Mouse (Mus musculus): ENCODE data around the gene Pbrm1. TPM values are rescaled to one million over a fixed set of nuclear protein-coding genes. Genes with fewer than 3 reads are reported as not detected.

Pbrm1 gene
- total and polyA plus RNA-seq, 3 experiments = 28.7 to 62.0 (median 32.4) TPM

DNA sequence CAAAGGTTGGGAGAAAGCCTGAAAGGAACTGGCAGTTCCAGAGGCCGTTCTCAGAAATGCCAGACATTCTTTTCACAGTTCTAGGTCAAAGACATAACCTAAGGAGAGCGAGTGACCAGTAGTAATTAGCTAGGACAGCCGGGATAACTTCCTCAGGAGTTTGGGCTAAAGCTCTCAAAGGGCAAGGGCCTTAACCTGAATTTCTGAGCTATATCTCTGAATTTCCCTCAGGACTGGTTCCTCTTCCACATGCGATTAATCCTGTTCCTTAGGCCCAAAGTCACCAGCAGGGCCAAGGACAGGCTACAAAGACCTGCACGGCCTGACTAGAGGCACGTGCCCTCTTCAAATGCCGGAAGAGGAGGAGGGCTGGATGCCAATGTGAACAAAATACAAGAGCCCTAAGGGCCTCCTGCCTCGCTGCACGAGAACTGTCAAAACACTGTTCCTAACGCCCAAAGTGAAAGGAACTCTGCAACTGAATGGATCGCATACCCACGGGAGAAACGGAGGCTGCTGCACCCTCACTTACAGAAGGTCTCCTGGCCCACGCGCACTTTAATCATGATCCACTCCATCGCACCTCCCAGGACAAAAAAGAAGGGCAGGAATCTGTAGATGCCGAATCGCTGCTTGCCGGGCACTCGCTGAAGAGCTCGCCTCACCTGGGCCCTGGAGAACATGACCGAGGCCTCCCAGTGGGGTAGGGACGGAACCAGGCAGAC lies 109.3 kb downstream of the Pbrm1 start:
- peaks cover 3 to 42% of the 10 kb centered on the region in 2 experiments for H3K4me1 ChIP-seq (ENCODE audit: control insufficient read depth in 1 of 2, insufficient read depth in 2 of 2, low read length in 2 of 2)
- H3K9ac ChIP-seq (ENCODE audit: control insufficient read depth, low read depth, low read length, poor library complexity, severe bottlenecking) = peak overlapping the region; percentile 90
- no peaks in the 10 kb centered on the region for H3K27me3 ChIP-seq (ENCODE audit: control insufficient read depth in 1 of 2, insufficient read depth in 2 of 2, low read length in 2 of 2)
- peak overlapping the region; percentile 74 for H3K27ac ChIP-seq (ENCODE audit: control insufficient read depth, low read depth, low read length)
- peak overlapping the region; percentile 76 to 90 for H3K4me3 ChIP-seq (ENCODE audit: control insufficient read depth in 1 of 2, insufficient read depth in 1 of 2, low read depth in 2 of 2, low read length in 2 of 2)
- H3K36me3 ChIP-seq (ENCODE audit: control insufficient read depth in 1 of 2, insufficient read depth in 2 of 2, low read length in 2 of 2) = peaks cover 4 to 10% of the 10 kb centered on the region in 2 experiments
- peak; percentile 83 for DNase-seq (ENCODE audit: low read depth, low spot score)
- H3K79me2 ChIP-seq (ENCODE audit: control insufficient read depth, insufficient read depth, low read length, poor library complexity) = peaks cover 29% of the 10 kb centered on the region
- TF ChIP-seq SIN3A (IDR thresholded peaks at IDR 0.05; ENCODE audit: low read length) = peak; percentile 93
- 0 out of 2 replicates have a peak, but pooled peaks have one; percentile 4 for TF ChIP-seq POLR2AphosphoS2 (IDR thresholded peaks at IDR 0.05; ENCODE audit: low read length)
- TF ChIP-seq JUND (IDR thresholded peaks at IDR 0.05; ENCODE audit: low read depth, low read length) = no peak
- 0 out of 2 replicates have a peak, but pooled peaks have one; percentile 14 for TF ChIP-seq ZNF384 (IDR thresholded peaks at IDR 0.05; ENCODE audit: low read depth, low read length)
- TF ChIP-seq BHLHE40 (IDR thresholded peaks at IDR 0.05; ENCODE audit: borderline replicate concordance, low read depth, low read length) = peak; percentile 96
- peak; percentile 77 for TF ChIP-seq ELF1 (IDR thresholded peaks at IDR 0.05; ENCODE audit: low read depth, low read length)
- TF ChIP-seq MAX (IDR thresholded peaks at IDR 0.05; ENCODE audit: low read length) = peak; percentile 90
- TF ChIP-seq POLR2A (IDR thresholded peaks at IDR 0.05; ENCODE audit: control insufficient read depth in 1 of 2, insufficient read depth in 1 of 2, low read depth in 1 of 2, low read length in 2 of 2, poor library complexity in 1 of 2) = no peak; a peak in 1 of 4 replicates
- no peak for TF ChIP-seq E2F4 (IDR thresholded peaks at IDR 0.05; ENCODE audit: borderline replicate concordance, low read depth, low read length)
- no peak for TF ChIP-seq MYB (IDR thresholded peaks at IDR 0.05; ENCODE audit: low read depth, low read length)
- TF ChIP-seq NRF1 (IDR thresholded peaks at IDR 0.05; ENCODE audit: insufficient read depth, low read depth, low read length, poor library complexity, severe bottlenecking) = no peak
- TF ChIP-seq MXI1 (IDR thresholded peaks at IDR 0.05; ENCODE audit: low read depth, low read length) = peak; percentile 97
- TF ChIP-seq MYC (IDR thresholded peaks at IDR 0.05; ENCODE audit: low read depth, low read length) = peak; percentile 94
- TF ChIP-seq KAT2A (conservative IDR thresholded peaks at IDR 0.05; ENCODE audit: low read depth, low read length) = no peak; the same call in 1 of the 2 replicates
- 0 out of 4 replicates have a peak, but pooled peaks of 1 of the 2 experiments have one; percentile 43 for TF ChIP-seq USF2 (IDR thresholded peaks at IDR 0.05; ENCODE audit: borderline replicate concordance in 1 of 2, insufficient read depth in 1 of 2, low read depth in 1 of 2, low read length in 2 of 2)
- 0 out of 2 replicates have a peak, but pooled peaks have one; percentile 10 for TF ChIP-seq TCF12 (IDR thresholded peaks at IDR 0.05; ENCODE audit: low read depth, low read length)
- 0 out of 2 replicates have a peak, but pooled peaks have one; percentile 18 for TF ChIP-seq ETS1 (IDR thresholded peaks at IDR 0.05; ENCODE audit: low read depth, low read length)
- TF ChIP-seq EP300 (IDR thresholded peaks at IDR 0.05; ENCODE audit: low read depth in 1 of 2, low read length in 2 of 2) = 0 out of 4 replicates have a peak, but pooled peaks of 1 of the 2 experiments have one; percentile 15
- peak; percentile 84 for TF ChIP-seq USF1 (IDR thresholded peaks at IDR 0.05; ENCODE audit: low read depth, low read length)
- TF ChIP-seq GATA1 (IDR thresholded peaks at IDR 0.05; ENCODE audit: low read depth, low read length) = no peak
- no peak for TF ChIP-seq GABPA (IDR thresholded peaks at IDR 0.05; ENCODE audit: low read depth, low read length)
- TF ChIP-seq MEF2A (IDR thresholded peaks at IDR 0.05; ENCODE audit: extremely low read depth, insufficient replicate concordance, low read depth, low read length, poor library complexity, severe bottlenecking) = no peak
- no peak for TF ChIP-seq NELFE (IDR thresholded peaks at IDR 0.05; ENCODE audit: low read depth, low read length)
- H3K9me3 ChIP-seq (replicated peaks; ENCODE audit: insufficient read depth, low read length) = no peaks in the 10 kb centered on the region

All from MEL (cell line).